Mouse (Mus musculus) liver, adult 2 months (tissue): ENCODE measurements at regions not wholly inside any gene's neighbourhood (a gene's known extent, or its start where the extent isn't known, plus 50 kb on each side); places are given as distances from the start of the nearest gene placed in this dataset.

ENCODE experiments used
- DNase-seq: peaks from one replicate; pipeline ENCODE4 v3.0.0-alpha.2; 2011; ENCODE audit warnings: low read depth, low spot score; ENCODE audit errors: extremely low read depth
- H3K27ac ChIP-seq: fragments of 200-500 bp; replicated peaks from 2 replicates; pipeline ENCODE4 v1.5.1; 2012; ENCODE audit warnings: low read depth, mild to moderate bottlenecking, control low read depth, inconsistent platforms, low read length; ENCODE audit not compliant: insufficient read depth
- H3K27me3 ChIP-seq: fragments of 200-500 bp; 2 replicates; pipeline ENCODE4 v1.6.1; 2012; ENCODE audit warnings: mild to moderate bottlenecking, moderate library complexity, low read length, inconsistent platforms; ENCODE audit not compliant: control insufficient read depth, insufficient read depth
- H3K36me3 ChIP-seq: fragments of 200-500 bp; 2 replicates; pipeline ENCODE4 v1.6.1; 2012; ENCODE audit warnings: low read length, inconsistent platforms; ENCODE audit not compliant: control insufficient read depth, insufficient read depth
- H3K4me1 ChIP-seq: fragments of 200-500 bp; 2 replicates; pipeline ENCODE4 v1.6.1; 2011; ENCODE audit warnings: low read length; ENCODE audit not compliant: control insufficient read depth, insufficient read depth
- H3K4me3 ChIP-seq: fragments of 200-500 bp; 2 replicates; pipeline ENCODE4 v1.5.1; 2011; ENCODE audit warnings: low read depth, mild to moderate bottlenecking, control low read depth, low read length, moderate library complexity; ENCODE audit not compliant: insufficient read depth
- H3K79me2 ChIP-seq: fragments of 200-500 bp; 2 replicates; pipeline ENCODE4 v1.6.1; 2012; ENCODE audit warnings: inconsistent platforms, mild to moderate bottlenecking, low read length, moderate library complexity; ENCODE audit not compliant: control insufficient read depth, insufficient read depth
- H3K9ac ChIP-seq: fragments of 200-500 bp; 2 replicates; pipeline ENCODE4 v1.6.1; 2012; ENCODE audit warnings: low read depth, mild to moderate bottlenecking, control low read depth, inconsistent platforms, low read length
- CTCF ChIP-seq: fragments of 200-500 bp; IDR thresholded peaks from 2 replicates; pipeline ENCODE4 v1.5.1; 2011; ENCODE audit warnings: low read depth, low read length, control low read depth
- POLR2A ChIP-seq: fragments of 200-500 bp; IDR thresholded peaks from 2 replicates; pipeline ENCODE4 v1.6.1; 2011; ENCODE audit warnings: low read length, control low read depth; ENCODE audit not compliant: insufficient read depth; ENCODE audit errors: extremely low read depth
- WGBS: fragments of 180-500 bp; shearing (Covaris S2); methylation state at CpG from one replicate; pipeline ENCODE4 v1.1.7; 2018; 5-methylcytosine and 5-hydroxymethylcytosine counted together

GRCm38 (mm10) chr14:25044867-25045266, 414.1 kb upstream of the Zmiz1 start:
- no peak for DNase-seq
- no peak for TF ChIP-seq POLR2A
- no peak for TF ChIP-seq CTCF
- H3K4me1 ChIP-seq = no peaks in the 10 kb centered on the region
- WGBS = 77% methylated on average over 7 of the region's 7 CpGs
- H3K36me3 ChIP-seq = no peaks in the 10 kb centered on the region
- no peak overlapping the region for H3K27ac ChIP-seq
- no peak overlapping the region for H3K9ac ChIP-seq
- no peaks in the 10 kb centered on the region for H3K27me3 ChIP-seq
- no peak overlapping the region for H3K4me3 ChIP-seq
- H3K79me2 ChIP-seq = no peaks in the 10 kb centered on the region

- WGBS = 79% methylated on average over 12 of the region's 12 CpGs
- Histone ChIP-seq H3K36me3 (no peaks in the 10 kb centered on the region), H3K27ac (no peak overlapping the region), H3K4me1 (no peaks in the 10 kb centered on the region), H3K9ac (no peak overlapping the region), H3K79me2 (no peaks in the 10 kb centered on the region), H3K4me3 (no peak overlapping the region), H3K27me3 (no peaks in the 10 kb centered on the region)
- no peak for DNase-seq
- TF ChIP-seq POLR2A (no peak), CTCF (no peak)
These were observed 408.2 kb upstream of the Zmiz1 start for GRCm38 (mm10) chr14:25050674-25051251.

GRCm38 (mm10) chr14:25052175-25052574, 406.8 kb upstream of the Zmiz1 start:
- no peak overlapping the region for H3K27ac ChIP-seq
- TF ChIP-seq CTCF = no peak
- TF ChIP-seq POLR2A = no peak
- 84% methylated on average over 9 of the region's 9 CpGs for WGBS

GRCm38 (mm10) chr14:25059351-25059750, 399.6 kb upstream of the Zmiz1 start:
- no peaks in the 10 kb centered on the region for H3K4me1 ChIP-seq
- H3K36me3 ChIP-seq = no peaks in the 10 kb centered on the region
- H3K79me2 ChIP-seq = no peaks in the 10 kb centered on the region
- no peaks in the 10 kb centered on the region for H3K27me3 ChIP-seq
- no peak for DNase-seq
- no peak overlapping the region for H3K27ac ChIP-seq
- 89% methylated on average over 7 of the region's 7 CpGs for WGBS
- TF ChIP-seq POLR2A (no peak), CTCF (no peak)
- H3K4me3 ChIP-seq = no peak overlapping the region
- no peak overlapping the region for H3K9ac ChIP-seq

More at GRCm38 (mm10) chr14:25052175-25052574, 406.8 kb upstream of the Zmiz1 start:
- no peaks in the 10 kb centered on the region for H3K36me3 ChIP-seq
- no peak overlapping the region for H3K4me3 ChIP-seq
- no peak for DNase-seq
- no peak overlapping the region for H3K9ac ChIP-seq
- H3K4me1 ChIP-seq = no peaks in the 10 kb centered on the region
- H3K27me3 ChIP-seq = no peaks in the 10 kb centered on the region
- H3K79me2 ChIP-seq = no peaks in the 10 kb centered on the region

- Histone ChIP-seq H3K9ac (no peak overlapping the region), H3K4me1 (no peaks in the 10 kb centered on the region), H3K27ac (no peak overlapping the region), H3K4me3 (no peak overlapping the region), H3K27me3 (no peaks in the 10 kb centered on the region), H3K79me2 (no peaks in the 10 kb centered on the region), H3K36me3 (no peaks in the 10 kb centered on the region)
- TF ChIP-seq POLR2A (no peak), CTCF (no peak)
- 83% methylated on average over 7 of the region's 7 CpGs for WGBS
- DNase-seq = no peak
These were observed 398.7 kb upstream of the Zmiz1 start for GRCm38 (mm10) chr14:25060285-25060684.

- Histone ChIP-seq H3K36me3 (no peaks in the 10 kb centered on the region), H3K4me1 (no peaks in the 10 kb centered on the region), H3K27ac (no peak overlapping the region), H3K27me3 (no peaks in the 10 kb centered on the region), H3K79me2 (no peaks in the 10 kb centered on the region), H3K4me3 (no peak overlapping the region), H3K9ac (no peak overlapping the region)
- DNase-seq = no peak
- WGBS = 53% methylated on average over 5 of the region's 5 CpGs
- no peak for TF ChIP-seq POLR2A
- no peak for TF ChIP-seq CTCF
These were observed 395.9 kb upstream of the Zmiz1 start for GRCm38 (mm10) chr14:25063090-25063489.
